Mouse (Mus musculus): ENCODE measurements around the gene Yif1b.
A peak's percentile ranks its signal among the peaks of the same experiment; 100 is the strongest.

DNA sequence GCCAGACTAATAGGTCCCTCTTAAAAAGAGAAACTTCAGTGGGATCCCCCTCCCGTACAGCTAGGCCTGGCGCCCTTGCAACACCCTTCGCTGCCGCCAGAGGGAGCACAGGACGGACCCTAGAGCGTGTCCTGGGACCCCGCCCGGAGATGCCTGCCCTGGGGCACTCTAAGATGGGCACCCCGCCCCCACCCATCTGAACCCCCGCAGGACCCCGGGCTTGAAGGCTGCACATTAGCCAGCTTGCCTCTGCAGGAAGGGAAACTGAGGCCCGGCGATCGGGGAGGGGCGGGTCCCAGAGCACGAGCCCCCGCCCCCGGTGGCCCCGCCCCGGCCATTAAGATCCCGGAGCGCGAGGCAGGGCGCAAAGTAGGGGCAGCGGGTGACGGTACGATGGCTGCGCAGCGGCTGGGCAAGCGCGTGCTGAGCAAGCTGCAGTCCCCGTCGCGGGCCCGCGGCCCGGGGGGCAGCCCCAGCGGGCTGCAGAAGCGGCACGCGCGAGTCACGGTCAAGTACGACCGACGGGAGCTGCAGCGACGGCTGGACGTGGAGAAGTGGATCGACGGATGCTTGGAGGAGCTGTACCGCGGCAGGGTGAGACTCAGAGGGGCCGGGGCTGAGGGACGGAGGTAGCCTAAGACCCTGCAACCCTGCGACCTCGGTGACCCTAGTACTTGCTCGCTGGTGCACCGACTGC, 51.0 kb downstream of the Yif1b start, which contains the start of gene Ppp1r14a:
- TF ChIP-seq CTCF (conservative IDR thresholded peaks at IDR 0.05; ENCODE audit: low read length): peak; percentile 95
- no peak for TF ChIP-seq NANOG (IDR thresholded peaks at IDR 0.05; ENCODE audit: borderline replicate concordance, low read length)
- TF ChIP-seq POU5F1 (IDR thresholded peaks at IDR 0.05; ENCODE audit: borderline replicate concordance, low read length): no peak

Measured in E14TG2a.4 (cell line).